Mouse (Mus musculus): ENCODE results near the gene Zfp750. TPM values are rescaled to one million over a fixed set of nuclear protein-coding genes. Genes with fewer than 3 reads are reported as not detected.

The Zfp750 gene
- polyA plus RNA-seq, 1 experiment from 2014 or later = 0.61 TPM

- whole genome bisulfite sequencing = 90% methylated on average over 4 of the region's 4 CpGs
- Histone ChIP-seq H3K9ac (no peak overlapping the region), H3K4me1 (replicated peaks) (no peaks in the 10 kb centered on the region), H3K27ac (replicated peaks) (no peak overlapping the region), H3K4me2 (no peak overlapping the region), H3K4me3 (no peak overlapping the region), H3K36me3 (peaks cover 84% of the 10 kb centered on the region), H3K27me3 (no peaks in the 10 kb centered on the region), H3K9me3 (no peaks in the 10 kb centered on the region)
- ATAC-seq (ENCODE audit: low read depth) = no peak
These were observed 17.6 kb downstream of the Zfp750 start for GRCm38 (mm10) chr11:121501525-121501924.

- Histone ChIP-seq H3K4me3 (no peak overlapping the region), H3K36me3 (peaks cover 78% of the 10 kb centered on the region), H3K4me2 (no peak overlapping the region), H3K27me3 (no peaks in the 10 kb centered on the region), H3K9ac (no peak overlapping the region), H3K4me1 (replicated peaks) (no peaks in the 10 kb centered on the region), H3K9me3 (no peaks in the 10 kb centered on the region), H3K27ac (replicated peaks) (no peak overlapping the region)
- ATAC-seq (ENCODE audit: low read depth) = no peak
These were observed 18.5 kb downstream of the Zfp750 start for GRCm38 (mm10) chr11:121500595-121500994.

GRCm38 (mm10) chr11:121490651-121491050, 28.5 kb downstream of the Zfp750 start:
- no peak for ATAC-seq (ENCODE audit: low read depth)
- peaks cover 4% of the 10 kb centered on the region; the same call in 1 of the 2 replicates for H3K4me1 ChIP-seq (replicated peaks)
- H3K4me2 ChIP-seq = no peak overlapping the region
- no peak overlapping the region for H3K27ac ChIP-seq (replicated peaks)
- H3K4me3 ChIP-seq = no peak overlapping the region
- peaks cover 22% of the 10 kb centered on the region for H3K36me3 ChIP-seq
- no peaks in the 10 kb centered on the region for H3K9me3 ChIP-seq
- no peaks in the 10 kb centered on the region for H3K27me3 ChIP-seq
- no peak overlapping the region for H3K9ac ChIP-seq

GRCm38 (mm10) chr11:121485882-121486281, 33.3 kb downstream of the Zfp750 start:
- 92% methylated on average over 9 of the region's 9 CpGs for WGBS
- no peak for ATAC-seq (ENCODE audit: low read depth)
- H3K4me3 ChIP-seq = no peak overlapping the region

GRCm38 (mm10) chr11:121481129-121481528, 38.0 kb downstream of the Zfp750 start:
- no peak for ATAC-seq (ENCODE audit: low read depth)
- Histone ChIP-seq H3K27ac (replicated peaks) (no peak overlapping the region), H3K27me3 (no peaks in the 10 kb centered on the region), H3K36me3 (peaks cover 52% of the 10 kb centered on the region), H3K9ac (no peak overlapping the region), H3K4me2 (no peak overlapping the region), H3K4me3 (no peak overlapping the region), H3K4me1 (replicated peaks) (no peaks in the 10 kb centered on the region), H3K9me3 (no peaks in the 10 kb centered on the region)
- 93% methylated on average over 2 of the region's 2 CpGs for whole genome bisulfite sequencing

More at GRCm38 (mm10) chr11:121485882-121486281, 33.3 kb downstream of the Zfp750 start:
- H3K27me3 ChIP-seq = no peaks in the 10 kb centered on the region
- peaks cover 21% of the 10 kb centered on the region for H3K36me3 ChIP-seq
- no peak overlapping the region for H3K27ac ChIP-seq (replicated peaks)
- no peak overlapping the region for H3K9ac ChIP-seq
- no peak overlapping the region for H3K4me2 ChIP-seq
- peaks cover 4% of the 10 kb centered on the region; the same call in 1 of the 2 replicates for H3K4me1 ChIP-seq (replicated peaks)
- H3K9me3 ChIP-seq = no peaks in the 10 kb centered on the region

GRCm38 (mm10) chr11:121479476-121480203, 39.5 kb downstream of the Zfp750 start:
- 90% methylated on average over 15 of the region's 15 CpGs for whole genome bisulfite sequencing

GRCm38 (mm10) chr11:121475699-121476415, 43.3 kb downstream of the Zfp750 start:
- Histone ChIP-seq H3K4me2 (no peak overlapping the region), H3K4me3 (no peak overlapping the region), H3K27me3 (no peaks in the 10 kb centered on the region), H3K36me3 (peaks cover 45% of the 10 kb centered on the region), H3K9me3 (no peaks in the 10 kb centered on the region), H3K4me1 (replicated peaks) (no peaks in the 10 kb centered on the region), H3K9ac (no peak overlapping the region), H3K27ac (replicated peaks) (no peak overlapping the region)
- WGBS = 40% methylated on average over 9 of the region's 9 CpGs
- no peak for ATAC-seq (ENCODE audit: low read depth)

More at GRCm38 (mm10) chr11:121479476-121480203, 39.5 kb downstream of the Zfp750 start:
- Histone ChIP-seq H3K4me1 (replicated peaks) (no peaks in the 10 kb centered on the region), H3K4me2 (no peak overlapping the region), H3K27me3 (no peaks in the 10 kb centered on the region), H3K9ac (no peak overlapping the region), H3K9me3 (no peaks in the 10 kb centered on the region), H3K4me3 (no peak overlapping the region), H3K27ac (replicated peaks) (no peak overlapping the region), H3K36me3 (peaks cover 52% of the 10 kb centered on the region)
- ATAC-seq (ENCODE audit: low read depth) = no peak

GRCm38 (mm10) chr11:121474831-121475230, 44.3 kb downstream of the Zfp750 start:
- WGBS = 87% methylated on average over 3 of the region's 3 CpGs
- Histone ChIP-seq H3K9me3 (no peaks in the 10 kb centered on the region), H3K4me3 (no peak overlapping the region), H3K4me1 (replicated peaks) (no peaks in the 10 kb centered on the region), H3K27ac (replicated peaks) (no peak overlapping the region), H3K9ac (no peak overlapping the region), H3K4me2 (no peak overlapping the region), H3K36me3 (peaks cover 43% of the 10 kb centered on the region), H3K27me3 (no peaks in the 10 kb centered on the region)
- ATAC-seq (ENCODE audit: low read depth) = no peak

GRCm38 (mm10) chr11:121467408-121467807, 51.7 kb downstream of the Zfp750 start:
- no peaks in the 10 kb centered on the region for H3K4me1 ChIP-seq (replicated peaks)
- H3K4me2 ChIP-seq = no peak overlapping the region
- ATAC-seq (ENCODE audit: low read depth) = no peak
- H3K27me3 ChIP-seq = no peaks in the 10 kb centered on the region
- 94% methylated on average over 6 of the region's 6 CpGs for WGBS
- H3K4me3 ChIP-seq = no peak overlapping the region
- H3K27ac ChIP-seq (replicated peaks) = no peak overlapping the region
- H3K9ac ChIP-seq = no peak overlapping the region
- peaks cover 59% of the 10 kb centered on the region for H3K36me3 ChIP-seq
- no peaks in the 10 kb centered on the region for H3K9me3 ChIP-seq

Other genes with a start within 250 kb of the Zfp750 start
- 83.2 and 89.9 TPM in 2 replicates for gene Wdr45b, start 164.9 kb downstream of the Zfp750 start, polyA plus RNA-seq (2015; fragmentation: Nextera tagmentation; extraction: Ambion mirVana)
- gene Rab40b, start 131.1 kb downstream of the Zfp750 start, polyA plus RNA-seq (2015; fragmentation: Nextera tagmentation; extraction: Ambion mirVana) = 10.1 and 11.1 TPM in 2 replicates
- 11.8 and 12.2 TPM in 2 replicates for gene Fn3krp, start 97.9 kb downstream of the Zfp750 start, polyA plus RNA-seq (2015; fragmentation: Nextera tagmentation; extraction: Ambion mirVana)
- 5.1 and 6.1 TPM in 2 replicates for gene Fn3k, start 84.4 kb downstream of the Zfp750 start, polyA plus RNA-seq (2015; fragmentation: Nextera tagmentation; extraction: Ambion mirVana)
- 56.3 and 58.4 TPM in 2 replicates for gene Tbcd, start 67.4 kb downstream of the Zfp750 start, polyA plus RNA-seq (2015; fragmentation: Nextera tagmentation; extraction: Ambion mirVana)
- 6.2 and 7.0 TPM in 2 replicates for gene B3gntl1, start 153.8 kb upstream of the Zfp750 start, polyA plus RNA-seq (2015; fragmentation: Nextera tagmentation; extraction: Ambion mirVana)
- gene Metrnl, start 182.2 kb upstream of the Zfp750 start, polyA plus RNA-seq (2015; fragmentation: Nextera tagmentation; extraction: Ambion mirVana) = 15.0 and 21.2 TPM in 2 replicates